Mouse (Mus musculus): ENCODE data around the gene Actb.

Gene Actb

DNA sequence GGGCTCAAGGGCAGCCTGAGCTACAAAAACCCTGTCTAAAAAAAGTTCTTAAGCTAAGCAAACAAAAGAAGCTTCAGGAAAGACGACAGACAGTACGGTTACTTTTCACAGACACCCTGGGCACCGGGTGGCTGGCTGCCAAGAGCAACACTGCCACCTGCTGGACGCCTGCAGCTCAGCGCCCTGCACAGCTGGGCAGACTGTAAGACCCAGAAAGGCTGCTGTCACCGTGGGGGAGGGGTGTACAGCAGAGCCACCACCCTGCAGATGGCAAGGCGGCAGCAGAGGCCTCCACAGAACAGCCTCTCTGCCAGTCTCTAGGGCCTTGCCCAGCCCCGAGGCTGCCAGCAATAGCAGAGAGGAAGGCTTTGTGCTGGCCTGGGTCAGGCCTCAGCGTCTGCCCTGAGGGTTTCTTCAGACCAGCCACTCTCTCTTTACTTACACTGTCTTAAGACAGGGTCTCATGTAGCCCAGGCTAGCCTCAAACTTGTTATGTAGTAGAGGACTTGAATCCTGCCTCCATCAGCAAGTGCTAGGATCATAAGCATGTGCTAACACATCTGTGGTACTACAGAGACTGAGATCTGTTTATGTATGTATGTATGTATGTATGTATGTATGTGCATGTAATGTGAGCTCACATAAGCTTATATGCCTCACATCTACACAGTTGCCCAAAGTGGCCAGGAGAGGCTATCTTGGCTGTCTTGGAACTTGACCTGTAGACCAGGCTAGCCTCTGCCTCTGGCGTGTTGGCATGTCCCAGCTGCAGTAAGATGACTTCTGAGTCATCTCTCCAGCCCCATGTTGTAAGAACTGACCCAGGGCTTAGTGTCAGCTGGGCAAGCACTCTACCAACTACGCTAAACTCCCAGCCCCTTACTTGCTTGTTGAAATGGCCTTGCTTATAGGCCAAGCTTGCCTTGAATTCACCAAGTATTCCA lies 28.9 kb downstream of the Actb start:
- peak; percentile 93 for DNase-seq (ENCODE audit: low spot score in 2 of 2)

DNA sequence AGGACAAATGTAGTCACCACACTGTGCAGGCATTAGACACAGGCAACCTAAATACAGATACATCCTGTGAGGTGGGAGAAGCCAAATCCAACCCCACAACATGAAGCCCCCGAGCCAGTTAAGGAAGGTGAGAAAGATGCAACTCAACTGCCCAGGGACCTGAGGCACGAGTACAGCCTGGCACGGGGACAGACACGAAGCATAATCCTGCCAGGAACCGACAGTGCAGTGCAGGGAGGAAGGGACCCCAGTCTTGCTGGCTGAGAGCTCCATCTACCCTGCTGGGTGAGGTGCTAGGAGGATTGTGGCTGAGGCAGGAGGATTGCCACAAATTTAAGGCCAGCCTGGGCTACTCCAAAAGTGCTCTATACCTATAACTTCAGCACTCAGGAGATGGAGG lies 29.7 kb downstream of the Actb start:
- no peak for DNase-seq (ENCODE audit: low spot score in 2 of 2)

DNA sequence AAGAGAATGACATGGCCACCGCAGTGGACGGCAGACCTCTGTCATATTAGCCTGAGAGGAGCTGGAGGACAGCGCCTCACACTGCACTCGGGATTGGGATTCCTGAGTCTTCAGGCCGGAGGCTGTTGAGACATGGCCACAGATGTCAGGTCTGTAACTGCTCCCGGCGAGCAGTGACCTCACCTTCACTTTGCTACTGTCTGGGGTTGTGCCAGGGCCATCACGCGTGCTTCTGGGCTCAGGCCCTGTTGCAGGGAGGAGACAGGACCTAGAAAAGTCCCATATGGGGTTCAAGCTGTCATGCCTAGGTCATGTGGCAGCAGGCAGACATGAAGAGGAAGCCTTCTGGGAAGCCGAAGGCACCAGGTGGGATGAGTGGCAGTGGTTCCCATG lies 31.0 kb downstream of the Actb start:
- peak in 1 of 2 experiments; percentile 26 for DNase-seq (ENCODE audit: low spot score in 2 of 2)

DNA sequence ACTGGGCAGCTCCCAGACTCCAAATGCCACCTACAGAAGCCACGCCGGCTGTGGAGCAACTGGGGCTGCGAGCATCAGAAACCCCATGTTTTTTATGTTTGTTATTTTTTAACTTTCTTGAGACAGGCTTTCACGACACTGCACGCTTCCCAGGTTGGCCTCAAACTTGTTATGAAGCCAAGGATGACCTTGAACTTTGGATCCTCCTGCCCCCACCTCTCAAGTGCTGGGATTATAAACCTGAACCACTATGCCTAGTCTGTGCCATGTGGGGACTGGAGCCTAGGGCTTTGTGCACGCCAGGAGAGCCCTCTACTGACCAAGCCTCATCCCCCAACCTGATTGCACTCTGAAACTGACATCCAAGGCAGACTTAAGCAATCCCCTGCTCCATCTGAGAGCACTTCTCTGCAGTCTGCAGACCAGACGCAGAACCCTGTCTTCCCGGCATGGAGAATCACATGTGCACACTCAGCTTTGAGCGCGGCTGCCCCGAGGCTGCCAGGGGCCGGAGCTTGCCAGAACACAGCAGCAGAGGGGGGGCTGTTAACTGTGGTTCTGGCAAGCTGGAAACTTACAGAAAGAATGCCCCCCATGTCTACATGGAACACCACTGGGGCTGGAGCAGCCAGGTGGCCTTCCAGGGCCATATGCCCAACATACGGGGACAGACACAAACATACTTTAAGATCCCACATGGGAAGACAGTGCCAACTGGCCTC lies 31.6 kb downstream of the Actb start:
- peak in 1 of 2 experiments; percentile 40 for DNase-seq (ENCODE audit: low spot score in 2 of 2)

DNA sequence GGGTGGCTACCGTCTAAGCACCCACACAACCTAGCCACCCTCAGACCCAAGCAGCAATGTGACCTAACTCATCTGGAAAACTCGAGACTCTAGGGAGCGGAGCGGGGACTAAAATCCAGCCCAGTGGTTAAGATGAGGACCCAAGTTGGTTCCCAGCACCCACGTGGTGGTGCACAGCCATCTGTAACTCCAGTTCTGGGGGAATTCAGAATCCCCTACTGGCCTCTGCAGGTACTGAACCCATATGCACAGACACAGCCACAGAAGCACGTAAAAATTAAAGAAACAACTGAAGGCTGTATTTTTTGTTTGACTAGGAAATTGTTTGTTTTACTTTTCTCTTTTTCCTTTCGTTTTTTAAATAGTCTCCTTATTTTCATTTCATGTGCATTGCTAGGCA lies 32.8 kb downstream of the Actb start:
- DNase-seq (ENCODE audit: low spot score in 2 of 2), result no peak

DNA sequence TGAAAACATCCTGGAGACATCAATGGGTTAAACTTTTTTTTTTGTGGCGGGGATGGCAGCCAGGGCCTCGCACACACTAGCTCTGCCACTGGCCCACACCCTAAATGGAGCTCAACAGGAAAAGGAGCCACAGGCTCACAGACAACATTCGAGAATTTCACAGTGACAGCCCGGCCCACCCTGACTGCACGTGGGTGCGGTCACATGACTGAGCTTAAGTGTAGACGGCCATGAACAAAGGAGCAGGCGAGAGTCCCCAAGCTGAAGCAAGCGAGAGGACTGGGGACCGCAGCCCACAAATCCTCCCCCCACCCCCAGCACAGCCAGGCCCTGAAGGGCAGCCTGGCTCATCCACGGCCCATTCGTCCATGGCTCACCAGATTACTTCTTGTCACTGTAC lies 34.8 kb downstream of the Actb start:
- DNase-seq (ENCODE audit: low spot score in 2 of 2), result peak in 1 of 2 experiments; percentile 26

DNA sequence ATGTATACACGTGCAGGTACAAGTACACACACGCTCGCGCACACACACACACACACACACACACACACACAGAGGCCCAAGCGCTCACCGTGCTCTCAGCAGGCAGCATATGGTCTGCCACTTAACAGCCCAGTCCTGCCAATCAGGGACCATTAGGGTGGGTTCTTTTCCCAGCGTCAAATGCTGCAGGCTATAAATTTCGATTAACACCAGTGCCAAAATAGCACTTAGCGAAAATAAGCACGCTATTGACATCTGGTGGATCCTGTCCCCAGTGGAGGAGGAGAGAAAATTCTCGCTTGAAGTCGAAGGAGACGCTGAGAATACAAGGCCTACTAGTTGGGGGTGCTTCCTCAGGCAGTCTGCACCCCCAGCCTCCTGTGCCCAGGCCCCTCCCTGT lies 37.1 kb downstream of the Actb start:
- DNase-seq (ENCODE audit: low spot score in 2 of 2), result peak; percentile 53 to 74

DNA sequence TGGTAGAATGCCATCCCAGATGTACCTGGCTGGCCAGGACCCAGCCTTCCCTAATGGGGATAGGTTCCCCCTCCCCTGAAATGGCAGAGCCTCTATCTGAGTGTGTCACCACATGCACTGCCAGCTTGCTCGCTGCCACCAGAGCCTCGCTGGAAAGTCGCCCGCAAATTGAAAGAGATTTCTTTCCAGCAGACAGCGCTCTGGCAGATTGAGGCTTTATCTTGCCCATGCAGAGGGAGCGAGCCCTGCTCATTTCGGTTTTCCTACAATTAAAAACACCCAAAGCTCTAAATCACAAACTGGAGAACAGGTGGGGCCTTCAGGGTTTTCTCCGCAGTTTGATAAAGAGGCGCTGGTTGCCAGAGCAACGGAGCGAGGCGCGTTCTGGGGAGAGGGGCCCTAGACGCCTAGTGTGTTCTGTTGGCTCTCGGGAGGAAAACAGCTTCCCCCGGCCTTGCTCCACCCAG lies 48.8 kb downstream of the Actb start:
- peak; percentile 91 to 92 for DNase-seq (ENCODE audit: low spot score in 2 of 2)

DNA sequence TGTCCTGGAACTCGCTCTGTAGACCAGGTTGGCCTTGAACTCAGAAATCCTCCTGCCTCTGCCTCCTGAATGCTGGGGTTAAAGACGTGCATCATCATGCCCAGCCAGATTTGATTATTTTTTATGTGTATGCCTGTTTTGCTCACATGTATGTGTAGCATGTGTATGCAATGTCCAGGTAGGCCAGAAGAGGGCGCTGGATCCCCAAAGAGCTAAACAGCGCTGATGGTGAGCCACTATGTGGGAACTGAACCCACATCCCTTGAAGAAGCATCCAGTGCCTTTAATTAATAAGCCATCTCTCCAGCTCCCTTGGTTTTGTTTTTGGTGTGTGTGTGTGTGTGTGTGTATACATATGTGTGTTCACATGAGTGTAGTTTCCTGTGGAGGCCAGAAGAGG lies 50.1 kb downstream of the Actb start:
- no peak for DNase-seq (ENCODE audit: low spot score in 2 of 2)

DNA sequence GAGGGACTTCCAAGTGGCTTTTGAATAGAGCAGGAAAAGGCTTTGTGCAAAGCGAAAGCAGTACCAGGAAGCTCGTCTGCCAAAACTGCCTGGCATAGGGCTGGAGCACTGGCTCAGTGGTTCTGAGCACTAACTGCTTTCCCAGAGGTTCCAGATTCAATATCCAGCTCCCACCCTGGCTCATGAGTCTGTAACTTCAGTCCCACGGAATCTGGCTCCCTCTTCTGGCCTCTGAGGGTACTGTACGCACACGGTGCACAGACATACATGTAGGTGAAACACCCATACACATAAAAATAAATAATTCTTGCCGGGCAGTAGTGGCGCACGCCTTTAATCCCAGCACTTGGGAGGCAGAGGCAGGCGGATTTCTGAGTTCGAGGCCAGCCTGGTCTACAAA lies 51.7 kb downstream of the Actb start:
- DNase-seq (ENCODE audit: low spot score in 2 of 2), result peak; percentile 82 to 86

DNA sequence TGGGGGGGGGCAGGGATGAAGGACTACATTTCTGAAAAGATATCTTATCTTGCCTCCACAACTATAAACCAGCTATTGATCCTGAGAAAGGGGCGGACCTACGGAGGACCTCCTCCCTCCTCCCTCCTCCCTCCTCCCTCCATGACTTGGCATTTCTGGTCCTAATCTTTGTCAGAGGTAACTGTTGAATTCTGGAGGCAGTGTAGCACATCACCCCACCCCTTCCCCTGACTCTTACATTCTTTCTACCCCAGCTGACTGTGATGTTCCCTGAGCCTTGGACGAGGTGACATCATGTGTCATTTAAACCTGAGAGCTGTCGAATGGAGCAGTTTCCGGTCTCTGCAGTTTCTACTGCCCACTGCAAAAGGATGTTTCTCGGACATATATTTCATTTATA lies 53.0 kb downstream of the Actb start:
- DNase-seq (ENCODE audit: low spot score in 2 of 2), result no peak
